Comparison of ENCODE assay signal across 29 mouse cellular contexts in the genomic region with DNA sequence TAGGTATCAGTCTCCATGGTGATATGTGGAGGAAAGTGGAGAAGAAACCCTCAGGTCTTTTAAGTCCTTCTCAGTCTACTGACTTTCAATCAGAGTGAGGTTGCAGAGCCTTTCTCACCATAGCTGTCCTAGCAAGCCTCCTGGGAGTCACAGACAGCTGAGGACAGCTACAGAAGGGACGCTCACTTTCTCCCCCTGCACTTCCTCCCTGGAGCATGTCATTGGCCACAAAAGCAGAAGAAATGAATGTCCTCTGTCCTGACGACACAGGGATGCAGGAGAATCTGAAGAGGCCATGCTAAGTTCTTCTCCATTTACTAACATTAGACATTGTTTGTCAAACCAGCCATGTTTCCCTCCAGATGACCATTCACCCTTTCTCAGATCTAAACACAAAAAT.
DNase-seq lines count a peak whose midpoint lies in the region; ATAC-seq and TF ChIP-seq lines count a peak whose summit lies in the region.
"Had no signal": no experiment of that assay in that cellular context is flagged by ENCODE, and none has a peak within 500 bp of the region (broad histone marks: within the 10 kb centered on the region; RNA-seq: fewer than 3 reads in every experiment).

No protein-coding gene starts in this region.

- 40% methylated on average over 2 of the region's 2 CpGs for whole genome bisulfite sequencing in intestine, embryonic 14.5 days
- WGBS in intestine, embryonic 16.5 days, result 30% methylated on average over 2 of the region's 2 CpGs
- WGBS in stomach, embryonic 14.5 days, result 23% methylated on average over 2 of the region's 2 CpGs
- WGBS in stomach, postnatal 0 days, result 48% methylated on average over 2 of the region's 2 CpGs

- no peak overlapping the region for H3K9ac ChIP-seq in intestine, embryonic 14.5 days (ENCODE audit: low read length)
- H3K9ac ChIP-seq in intestine, embryonic 16.5 days (ENCODE audit: low read depth, low read length), result no peak overlapping the region
- H3K9ac ChIP-seq in stomach, embryonic 14.5 days (replicated peaks; ENCODE audit: low read depth, low read length), result no peak overlapping the region
- H3K9ac ChIP-seq in stomach, postnatal 0 days (ENCODE audit: low read length), result no peak overlapping the region
- H3K9ac ChIP-seq: hindbrain, embryonic 12.5 days; limb, embryonic 13.5 days; liver, embryonic 13.5 days; midbrain, embryonic 13.5 days; neural tube, embryonic 15.5 days had no signal

- peaks cover 11% of the 10 kb centered on the region for H3K4me1 ChIP-seq in intestine, embryonic 14.5 days (replicated peaks; ENCODE audit: control insufficient read depth, insufficient read depth, low read length)
- peaks cover 3% of the 10 kb centered on the region; the same call in 1 of the 2 replicates for H3K4me1 ChIP-seq in intestine, embryonic 16.5 days (ENCODE audit: control insufficient read depth, insufficient read depth, low read length)
- H3K4me1 ChIP-seq in stomach, embryonic 14.5 days (ENCODE audit: control insufficient read depth, insufficient read depth, low read length), result peaks cover 14% of the 10 kb centered on the region; the same call in 1 of the 2 replicates
- H3K4me1 ChIP-seq in stomach, postnatal 0 days (replicated peaks; ENCODE audit: control insufficient read depth, insufficient read depth), result no peaks in the 10 kb centered on the region
- H3K4me1 ChIP-seq: liver, embryonic 13.5 days; megakaryocyte, embryonic 14.5 days; midbrain, embryonic 13.5 days; neural tube, embryonic 15.5 days had no signal

- DNase-seq in intestine, embryonic 14.5 days (ENCODE audit: low spot score), result no peak
- no peak for DNase-seq in stomach, postnatal 0 days (ENCODE audit: low spot score)
- no peak for DNase-seq in thymus, postnatal 25 days
- no peak for DNase-seq in adrenal gland, adult 8-10 months
- DNase-seq: adrenal gland, postnatal 14 days; cerebellum, adult 11-12 months; cerebellum, adult 9-11 months; gastrocnemius, postnatal 36 days; heart, postnatal 14 days; kidney, adult 9 months; kidney, postnatal 10 days; liver, embryonic 13.5 days; lung, adult 2 months; retina, postnatal 1 day; right cerebral cortex, postnatal 14 days; thymus, adult 2 months; thymus, postnatal 4 days had no signal

- no peaks in the 10 kb centered on the region for H3K36me3 ChIP-seq in intestine, embryonic 14.5 days (ENCODE audit: control insufficient read depth, insufficient read depth, low read length)
- H3K36me3 ChIP-seq in intestine, embryonic 16.5 days (ENCODE audit: control insufficient read depth, insufficient read depth, low read length), result no peaks in the 10 kb centered on the region
- no peaks in the 10 kb centered on the region for H3K36me3 ChIP-seq in stomach, embryonic 14.5 days (ENCODE audit: control insufficient read depth, insufficient read depth, low read length)
- no peaks in the 10 kb centered on the region for H3K36me3 ChIP-seq in stomach, postnatal 0 days (ENCODE audit: control insufficient read depth, insufficient read depth, low read length)
- H3K36me3 ChIP-seq: hindbrain, embryonic 12.5 days; limb, embryonic 13.5 days; liver, embryonic 13.5 days; midbrain, embryonic 13.5 days; neural tube, embryonic 15.5 days had no signal

- no peak for ATAC-seq in intestine, embryonic 14.5 days (replicated peaks; ENCODE audit: low FRiP score, low TSS enrichment, low read depth)
- ATAC-seq in intestine, embryonic 16.5 days, result no peak
- no peak for ATAC-seq in stomach, embryonic 14.5 days (ENCODE audit: insufficient number of reproducible peaks, insufficient read depth, low FRiP score, low read depth)
- ATAC-seq in stomach, postnatal 0 days (ENCODE audit: low FRiP score, low TSS enrichment), result no peak
- peak; percentile 81 for ATAC-seq in megakaryocyte, adult 5-6 weeks (ENCODE audit: poor library complexity, severe bottlenecking)
- ATAC-seq: forebrain, embryonic 14.5 days; hindbrain, postnatal 0 days; intestine, postnatal 0 days; midbrain, embryonic 13.5 days; Patski had no signal

- H3K27ac ChIP-seq in intestine, embryonic 14.5 days (ENCODE audit: low read depth), result peak overlapping the region; percentile 87
- H3K27ac ChIP-seq in intestine, embryonic 16.5 days (ENCODE audit: low read length), result no peak overlapping the region
- H3K27ac ChIP-seq in stomach, embryonic 14.5 days (ENCODE audit: low read length), result 0 out of 2 replicates have a peak overlapping the region, but pooled peaks have one; percentile 10
- no peak overlapping the region for H3K27ac ChIP-seq in stomach, postnatal 0 days (replicated peaks)
- H3K27ac ChIP-seq: hindbrain, embryonic 12.5 days; hindbrain, postnatal 0 days; liver, embryonic 13.5 days; midbrain, embryonic 13.5 days; neural tube, embryonic 15.5 days had no signal

- no peak for TF ChIP-seq EP300 in stomach, postnatal 0 days (optimal IDR thresholded peaks at IDR 0.05)

- no peaks in the 10 kb centered on the region for H3K9me3 ChIP-seq in intestine, embryonic 14.5 days (ENCODE audit: control insufficient read depth, low read length)
- H3K9me3 ChIP-seq in intestine, embryonic 16.5 days (ENCODE audit: control insufficient read depth, low read length), result no peaks in the 10 kb centered on the region
- H3K9me3 ChIP-seq in stomach, embryonic 14.5 days (ENCODE audit: control insufficient read depth, low read depth, low read length), result no peaks in the 10 kb centered on the region
- no peaks in the 10 kb centered on the region for H3K9me3 ChIP-seq in stomach, postnatal 0 days (ENCODE audit: control insufficient read depth, low read length)
- H3K9me3 ChIP-seq: hindbrain, embryonic 12.5 days; limb, embryonic 13.5 days; liver, embryonic 13.5 days; megakaryocyte, embryonic 14.5 days; midbrain, embryonic 13.5 days; neural tube, embryonic 15.5 days had no signal

- H3K27me3 ChIP-seq in intestine, embryonic 14.5 days (replicated peaks; ENCODE audit: control insufficient read depth, insufficient read depth, low read length), result no peaks in the 10 kb centered on the region
- H3K27me3 ChIP-seq in intestine, embryonic 16.5 days (replicated peaks; ENCODE audit: control insufficient read depth, insufficient read depth, low read length), result no peaks in the 10 kb centered on the region
- no peaks in the 10 kb centered on the region for H3K27me3 ChIP-seq in stomach, embryonic 14.5 days (ENCODE audit: control insufficient read depth, insufficient read depth, low read length)
- no peaks in the 10 kb centered on the region for H3K27me3 ChIP-seq in stomach, postnatal 0 days (ENCODE audit: control insufficient read depth, insufficient read depth, low read length)
- H3K27me3 ChIP-seq: hindbrain, embryonic 12.5 days; liver, embryonic 13.5 days; midbrain, embryonic 13.5 days; neural tube, embryonic 15.5 days had no signal

- peak overlapping the region; percentile 26 for H3K4me2 ChIP-seq in intestine, embryonic 14.5 days (ENCODE audit: low read length)
- H3K4me2 ChIP-seq in intestine, embryonic 16.5 days (ENCODE audit: low read depth, low read length), result no peak overlapping the region
- H3K4me2 ChIP-seq in stomach, embryonic 14.5 days (replicated peaks; ENCODE audit: low read depth, low read length), result no peak overlapping the region
- H3K4me2 ChIP-seq in stomach, postnatal 0 days (replicated peaks; ENCODE audit: low read depth), result no peak overlapping the region
- H3K4me2 ChIP-seq: hindbrain, embryonic 12.5 days; liver, embryonic 13.5 days; midbrain, embryonic 13.5 days; neural tube, embryonic 15.5 days had no signal

- no peak overlapping the region for H3K4me3 ChIP-seq in intestine, embryonic 14.5 days (ENCODE audit: low read depth, low read length)
- no peak overlapping the region for H3K4me3 ChIP-seq in intestine, embryonic 16.5 days (ENCODE audit: low read length)
- H3K4me3 ChIP-seq in stomach, embryonic 14.5 days (ENCODE audit: low read depth, low read length), result no peak overlapping the region
- no peak overlapping the region for H3K4me3 ChIP-seq in stomach, postnatal 0 days (ENCODE audit: low read depth, low read length)
- H3K4me3 ChIP-seq: hindbrain, embryonic 12.5 days; limb, embryonic 13.5 days; liver, embryonic 13.5 days; megakaryocyte, embryonic 14.5 days; midbrain, embryonic 13.5 days; neural tube, embryonic 15.5 days had no signal

- TF ChIP-seq CTCF in stomach, postnatal 0 days (IDR thresholded peaks at IDR 0.05; ENCODE audit: low read depth), result no peak

Comparison
In these comparisons a context has a peak if more than half of its experiments do, and no peak if none do; other contexts are left out.
1. H3K27ac ChIP-seq: peak in intestine, embryonic 14.5 days (single experiment) and stomach, embryonic 14.5 days (single experiment); none in intestine, embryonic 16.5 days (single experiment) and stomach, postnatal 0 days (single experiment).